Mouse (Mus musculus) MEL (cell line): ENCODE measurements at regions not wholly inside any gene's neighbourhood (a gene's known extent, or its start where the extent isn't known, plus 50 kb on each side); places are given as distances from the start of the nearest gene placed in this dataset.

Source experiments
- CTCF ChIP-seq, 3 experiments: IDR thresholded peaks in 2 of 3; conservative IDR thresholded peaks in 1 of 3; 2 replicates each; pipeline ENCODE4 v1.5.1; 2011 to 2012; ENCODE audit warnings: low read length in 3 of 3, low read depth in 2 of 3, mild to moderate bottlenecking in 2 of 3, improper control_type of control experiment in 1 of 3, inconsistent platforms in 1 of 3, mixed read lengths in 1 of 3, moderate library complexity in 1 of 3; ENCODE audit not compliant: control insufficient read depth in 1 of 3, insufficient read depth in 1 of 3, poor library complexity in 1 of 3, severe bottlenecking in 1 of 3
- EP300 ChIP-seq, 2 experiments: IDR thresholded peaks; 2 replicates each; pipeline ENCODE4 v1.6.1; 2011; ENCODE audit warnings: improper control_type of control experiment in 2 of 2, low read length in 2 of 2, low read depth in 1 of 2, mild to moderate bottlenecking in 1 of 2
- GABPA ChIP-seq: IDR thresholded peaks from 2 replicates; pipeline ENCODE4 v1.6.1; 2012; ENCODE audit warnings: low read depth, mild to moderate bottlenecking, inconsistent platforms, low read length, improper control_type of control experiment, moderate library complexity
- MAFK ChIP-seq: IDR thresholded peaks from 2 replicates; pipeline ENCODE4 v1.6.1; 2011; ENCODE audit warnings: low read depth, mild to moderate bottlenecking, low read length, improper control_type of control experiment, borderline replicate concordance
- MXI1 ChIP-seq: IDR thresholded peaks from 2 replicates; pipeline ENCODE4 v1.6.1; 2011; ENCODE audit warnings: mild to moderate bottlenecking, low read depth, low read length, improper control_type of control experiment
- MYC ChIP-seq: IDR thresholded peaks from 2 replicates; pipeline ENCODE4 v1.6.1; 2011; ENCODE audit warnings: low read depth, mild to moderate bottlenecking, low read length, improper control_type of control experiment, moderate library complexity
- NRF1 ChIP-seq: IDR thresholded peaks from 2 replicates; pipeline ENCODE4 v1.6.1; 2014; ENCODE audit warnings: low read depth, mild to moderate bottlenecking, inconsistent platforms, low read length, improper control_type of control experiment, moderate library complexity; ENCODE audit not compliant: poor library complexity, insufficient read depth, severe bottlenecking
- POLR2A ChIP-seq, 2 experiments: IDR thresholded peaks; 2 replicates each; pipeline ENCODE4 v1.6.1; 2011 to 2012; ENCODE audit warnings: low read length in 2 of 2, mild to moderate bottlenecking in 2 of 2, control low read depth in 1 of 2, improper control_type of control experiment in 1 of 2, low read depth in 1 of 2, moderate library complexity in 1 of 2; ENCODE audit not compliant: control insufficient read depth in 1 of 2, insufficient read depth in 1 of 2, poor library complexity in 1 of 2
- USF1 ChIP-seq: IDR thresholded peaks from 2 replicates; pipeline ENCODE4 v1.6.1; 2014; ENCODE audit warnings: low read depth, mild to moderate bottlenecking, inconsistent platforms, low read length, improper control_type of control experiment, moderate library complexity
- ZC3H11A ChIP-seq: IDR thresholded peaks from 2 replicates; pipeline ENCODE4 v1.6.1; 2012; ENCODE audit warnings: low read depth, mild to moderate bottlenecking, inconsistent platforms, low read length, improper control_type of control experiment
- ZKSCAN1 ChIP-seq: IDR thresholded peaks from 2 replicates; pipeline ENCODE4 v1.6.1; 2012; ENCODE audit warnings: low read depth, mild to moderate bottlenecking, inconsistent platforms, low read length, improper control_type of control experiment, moderate library complexity

DNA sequence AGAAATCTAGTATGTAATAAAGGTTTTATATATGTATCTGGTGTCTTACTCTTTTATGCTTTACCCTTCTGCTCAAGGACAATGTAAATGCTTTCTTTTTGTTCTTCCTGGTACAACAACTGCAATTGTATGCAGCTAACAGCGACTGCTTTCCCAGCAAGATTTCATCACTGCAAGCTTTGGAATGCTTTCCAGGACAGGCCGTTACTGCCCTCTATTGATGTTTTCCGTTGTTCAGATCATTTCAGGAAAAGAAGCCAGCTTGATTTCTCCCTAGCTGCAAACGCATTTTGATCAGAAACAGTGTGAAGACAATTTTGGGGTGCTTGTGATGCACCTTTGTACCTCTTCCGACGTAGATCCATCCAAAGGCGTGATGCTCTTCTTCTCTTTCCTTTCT is 895.1 kb downstream of the Gbe1 start:
- TF ChIP-seq EP300 (IDR thresholded peaks at IDR 0.05; ENCODE audit: low read depth in 1 of 2, low read length in 2 of 2) (no peak), ZC3H11A (no peak), CTCF (IDR thresholded peaks at IDR 0.05 in 2 of 3, conservative IDR thresholded peaks at IDR 0.05 in 1 of 3; ENCODE audit: control insufficient read depth in 1 of 3, insufficient read depth in 1 of 3, low read depth in 2 of 3, low read length in 3 of 3, poor library complexity in 1 of 3, severe bottlenecking in 1 of 3) (no peak), POLR2A (IDR thresholded peaks at IDR 0.05; ENCODE audit: control insufficient read depth in 1 of 2, insufficient read depth in 1 of 2, low read depth in 1 of 2, low read length in 2 of 2, poor library complexity in 1 of 2) (no peak), MAFK (no peak), USF1 (no peak), GABPA (no peak), MXI1 (no peak), NRF1 (no peak), ZKSCAN1 (no peak), MYC (no peak)
